Mouse (Mus musculus) CH12F3 (cell line): ENCODE measurements around the gene Ilkap.

Source experiments
- in situ Hi-C: fragments of 300-500 bp; cut with MboI; formaldehyde crosslinking; loops from 2 replicates; pipeline ENCODE4 v1.14.3; 2020; ENCODE audit warnings: low sequenced_read_pairs

Gene Ilkap

GRCm38 (mm10) chr1:91398260-91399062, at the start of gene Ilkap:
Ilkap (minus strand) TSS chr1:91398815.
- in situ Hi-C loops = no loop called here

DNA sequence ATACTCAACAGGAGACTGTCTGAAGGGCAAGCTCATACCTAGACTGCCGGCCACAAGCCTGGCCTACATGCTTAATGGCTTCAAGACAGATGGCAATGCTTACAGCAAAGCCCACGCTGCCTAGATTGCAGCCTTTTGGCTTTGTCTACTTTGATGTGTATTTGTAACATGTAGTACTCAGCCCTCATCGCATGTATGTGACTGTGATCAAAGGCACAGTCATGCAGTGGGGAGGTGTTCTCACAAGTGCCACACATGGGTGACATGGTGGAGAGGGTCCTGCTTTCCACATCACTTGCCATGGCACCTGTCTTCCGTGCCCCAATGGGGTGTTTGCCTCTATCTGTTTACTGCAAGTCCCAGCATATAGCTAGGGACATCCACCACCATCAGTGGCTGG, 47.9 kb upstream of the Ilkap start:
- in situ Hi-C loops = no loop called here

GRCm38 (mm10) chr1:91446060-91446459, 47.4 kb upstream of the Ilkap start:
- in situ Hi-C loops = no loop called here

- in situ Hi-C loops = no loop called here
Measured at GRCm38 (mm10) chr1:91444841-91445830, 46.5 kb upstream of the Ilkap start.

GRCm38 (mm10) chr1:91442350-91442990, 43.9 kb upstream of the Ilkap start:
- in situ Hi-C loops = no loop called here

- in situ Hi-C loops = no loop called here
Measured at GRCm38 (mm10) chr1:91441855-91442254, 43.2 kb upstream of the Ilkap start.

- in situ Hi-C loops = no loop called here
Measured at GRCm38 (mm10) chr1:91439776-91440175, 41.2 kb upstream of the Ilkap start.

DNA sequence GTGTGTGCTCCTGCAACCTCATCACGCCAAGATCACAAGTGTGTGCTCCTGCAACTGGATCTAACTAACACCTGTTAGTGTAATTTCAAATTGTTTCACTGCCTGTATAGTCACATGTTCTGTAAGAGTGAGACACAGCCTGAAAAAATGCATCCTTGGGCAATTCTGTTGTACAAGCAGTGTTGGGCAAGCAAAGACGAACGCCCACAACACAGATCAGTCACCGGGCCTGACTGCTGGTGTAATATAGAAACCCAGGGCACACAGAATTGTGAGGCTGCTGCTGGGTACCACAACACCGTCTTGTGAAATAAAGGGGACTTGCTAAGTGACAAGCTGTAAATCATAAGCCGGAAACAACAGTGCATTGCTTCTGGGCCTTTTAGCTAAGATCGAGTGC, 39.0 kb upstream of the Ilkap start:
- in situ Hi-C loops = no loop called here

GRCm38 (mm10) chr1:91437083-91437400, 38.4 kb upstream of the Ilkap start:
- in situ Hi-C loops = no loop called here

DNA sequence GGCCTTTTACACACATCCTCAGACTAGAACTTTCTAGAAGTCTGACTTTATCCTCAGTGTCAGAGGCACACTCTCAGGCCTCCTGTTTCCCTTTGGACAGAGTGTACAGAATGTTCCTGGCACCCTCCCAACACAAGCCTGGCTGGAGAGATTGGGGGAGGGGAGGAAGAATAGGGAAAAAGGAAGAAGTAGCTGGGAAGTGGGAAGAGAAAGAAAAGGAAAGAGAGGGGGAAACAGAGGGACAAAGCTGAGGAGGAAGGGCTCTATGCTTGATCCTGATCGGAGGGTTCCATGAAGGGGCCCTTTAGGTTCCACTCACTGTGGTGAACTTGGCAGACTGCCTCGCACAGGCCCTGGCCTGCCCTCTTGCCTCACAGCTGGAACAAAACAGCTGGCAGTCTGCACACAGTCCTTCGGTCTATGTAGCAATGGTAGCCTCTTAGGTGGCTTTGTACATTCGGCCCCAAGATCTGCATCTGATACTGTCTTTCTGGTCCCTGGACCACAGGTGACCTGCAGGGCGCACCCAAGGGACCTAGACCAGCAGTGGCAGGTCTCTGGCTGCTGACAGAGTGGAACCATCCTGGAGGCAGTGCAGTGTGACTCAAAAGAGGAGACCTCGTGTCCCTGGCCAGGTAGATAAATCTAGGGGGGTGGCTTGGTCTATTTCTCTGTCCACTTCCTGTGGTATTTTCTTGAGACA, 37.9 kb upstream of the Ilkap start:
- in situ Hi-C loops = no loop called here

DNA sequence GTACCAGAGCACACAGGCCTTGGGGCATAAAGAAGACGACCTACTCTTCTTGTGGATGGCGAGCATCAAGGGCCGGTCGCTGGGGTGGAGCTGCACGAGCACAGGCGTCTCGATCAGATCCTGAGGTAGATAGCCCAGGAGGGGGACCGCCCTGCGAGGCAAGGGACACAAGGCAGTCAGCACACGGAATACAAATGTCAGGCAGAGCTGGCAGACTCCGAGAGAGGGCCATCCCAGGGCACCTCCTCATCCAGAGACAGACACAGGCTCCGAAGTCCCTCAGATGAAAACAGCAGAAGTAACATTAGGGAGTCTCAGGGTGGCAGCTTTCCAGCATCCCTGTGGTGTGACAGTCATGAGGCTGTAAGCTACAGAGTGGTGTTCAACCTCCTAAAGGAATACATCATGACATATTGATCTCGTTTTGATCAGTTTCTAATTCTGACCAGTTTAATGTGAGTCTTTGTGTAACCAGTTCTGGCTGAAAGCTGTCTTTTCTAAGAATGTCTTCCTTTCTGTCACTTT, 37.1 kb upstream of the Ilkap start:
- in situ Hi-C loops = no loop called here

DNA sequence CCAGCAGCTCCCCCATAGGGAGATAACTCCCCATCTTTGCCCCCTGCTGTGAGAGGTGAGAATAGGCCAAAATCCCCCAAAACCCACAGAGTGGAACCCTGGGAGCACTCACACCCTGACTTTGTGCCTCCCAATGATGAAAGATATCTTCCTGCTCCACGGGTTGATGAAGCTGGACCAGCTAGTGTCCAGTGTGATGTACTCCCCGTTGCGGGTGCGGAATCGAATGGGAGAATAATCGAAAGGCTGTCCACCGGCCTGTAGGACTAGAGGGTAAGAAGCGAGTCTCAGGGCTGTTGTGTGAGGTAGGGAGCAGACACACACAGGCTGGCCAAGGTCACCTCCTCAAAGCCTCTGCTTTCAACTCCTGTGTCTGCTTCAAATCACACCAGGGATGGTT, 36.3 kb upstream of the Ilkap start:
- in situ Hi-C loops = no loop called here

- in situ Hi-C loops = no loop called here
Measured at GRCm38 (mm10) chr1:91430761-91431160, 32.1 kb upstream of the Ilkap start.

- in situ Hi-C loops = no loop called here
Measured at GRCm38 (mm10) chr1:91429212-91429611, 30.6 kb upstream of the Ilkap start.

DNA sequence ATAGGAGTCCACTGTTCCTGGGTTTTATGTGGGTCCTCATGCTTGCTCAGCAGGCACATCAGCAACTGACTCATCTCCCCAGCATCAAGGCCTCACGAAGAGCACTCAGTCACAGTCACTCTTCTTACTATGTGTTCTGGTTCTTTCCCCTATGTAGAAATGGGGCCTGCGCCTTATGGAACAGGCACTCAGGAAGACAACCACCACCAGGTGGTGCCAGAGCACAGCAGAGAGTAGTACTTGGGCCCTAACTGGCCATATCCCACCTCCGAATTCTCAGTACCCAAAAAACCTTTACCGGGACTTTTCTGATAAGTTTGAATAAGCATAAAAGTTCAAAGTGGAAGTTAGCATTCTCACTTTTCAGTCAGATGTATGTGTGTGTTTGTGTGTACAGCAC, 30.0 kb upstream of the Ilkap start:
- in situ Hi-C loops = no loop called here

DNA sequence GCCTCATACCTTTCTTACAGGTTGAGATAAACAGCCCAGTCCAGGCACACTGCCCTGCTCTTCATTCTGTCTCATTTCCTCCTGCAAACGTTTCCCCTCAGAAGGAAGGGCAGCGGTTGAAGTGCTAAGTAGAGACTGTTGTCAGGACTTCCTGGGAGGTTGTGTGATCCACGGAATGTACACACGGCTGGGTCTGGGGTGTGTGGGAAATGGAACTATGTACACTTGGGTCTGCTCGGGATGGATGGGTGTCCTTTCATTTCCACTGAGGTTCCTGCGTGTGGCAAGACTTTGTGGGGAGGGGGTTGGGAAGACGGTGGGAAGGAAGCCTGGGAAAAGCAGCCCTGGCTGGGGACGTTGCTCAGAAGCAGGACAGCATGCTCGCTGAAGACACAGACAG, 27.8 kb upstream of the Ilkap start:
- in situ Hi-C loops = no loop called here

DNA sequence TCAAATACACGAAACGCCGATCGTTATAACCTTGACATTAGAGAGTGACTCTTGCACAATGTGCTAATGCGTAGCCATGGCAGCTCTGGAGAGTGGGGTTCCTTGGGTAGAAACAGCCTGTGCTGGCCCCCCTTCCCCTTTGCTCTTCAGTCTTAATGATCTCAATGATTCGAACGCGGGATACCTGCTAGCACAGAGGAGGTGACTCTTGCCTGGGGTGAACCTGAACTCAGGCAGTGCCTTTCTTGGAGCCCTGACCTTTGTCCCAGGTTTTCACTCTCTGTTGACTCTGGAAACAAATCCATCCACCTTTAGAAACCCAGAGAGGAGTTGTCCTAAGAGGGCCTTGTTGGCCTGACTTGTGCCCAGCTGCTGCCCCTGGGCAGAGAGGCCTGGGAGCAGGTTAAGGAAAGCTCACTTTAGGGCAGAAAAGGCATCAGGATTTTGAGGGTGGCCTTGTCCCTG, 22.0 kb upstream of the Ilkap start:
- in situ Hi-C loops = no loop called here

GRCm38 (mm10) chr1:91419862-91420600, 21.4 kb upstream of the Ilkap start:
- in situ Hi-C loops = no loop called here

GRCm38 (mm10) chr1:91417991-91418390, 19.4 kb upstream of the Ilkap start:
- in situ Hi-C loops = no loop called here

GRCm38 (mm10) chr1:91415311-91415710, 16.7 kb upstream of the Ilkap start:
- in situ Hi-C loops = no loop called here
